Mouse (Mus musculus) intestine, embryonic 15.5 days (tissue): Measurements from ENCODE around the gene Ciita. TPM values are rescaled to one million over a fixed set of nuclear protein-coding genes. Genes with fewer than 3 reads are reported as not detected.

Experiments
- ATAC-seq: fragments of 200-750 bp; cut with Nextera tagmentation; 2 replicates; pipeline ENCODE4 v1.8.0; 2017; ENCODE audit warnings: moderate TSS enrichment, moderate library complexity
- H3K27ac ChIP-seq: fragments of 300-500 bp; sonication (generic); 2 replicates; pipeline ENCODE4 v1.5.1; 2015; ENCODE audit warnings: mild to moderate bottlenecking, inconsistent platforms
- H3K27me3 ChIP-seq: fragments of 300-500 bp; sonication (generic); replicated peaks from 2 replicates; pipeline ENCODE4 v1.6.1; 2015; ENCODE audit warnings: inconsistent platforms
- H3K36me3 ChIP-seq: fragments of 300-500 bp; sonication (generic); 2 replicates; pipeline ENCODE4 v1.6.1; 2015; ENCODE audit warnings: inconsistent platforms
- H3K4me1 ChIP-seq: fragments of 300-500 bp; sonication (generic); replicated peaks from 2 replicates; pipeline ENCODE4 v1.6.1; 2015; ENCODE audit warnings: inconsistent platforms
- H3K4me2 ChIP-seq: fragments of 300-500 bp; sonication (generic); replicated peaks from 2 replicates; pipeline ENCODE4 v1.6.1; 2015; ENCODE audit warnings: mild to moderate bottlenecking, inconsistent platforms
- H3K4me3 ChIP-seq: fragments of 300-500 bp; sonication (generic); replicated peaks from 2 replicates; pipeline ENCODE4 v1.5.1; 2015; ENCODE audit warnings: inconsistent platforms
- H3K9ac ChIP-seq: fragments of 300-500 bp; sonication (generic); 2 replicates; pipeline ENCODE4 v1.6.1; 2015; ENCODE audit warnings: inconsistent platforms
- H3K9me3 ChIP-seq: fragments of 300-500 bp; sonication (generic); 2 replicates; pipeline ENCODE4 v1.6.1; 2016; ENCODE audit warnings: inconsistent platforms
- WGBS: fragments of 180-500 bp; shearing (Covaris S2); methylation state at CpG from one replicate; pipeline ENCODE4 v1.1.7; 2015; 5-methylcytosine and 5-hydroxymethylcytosine counted together
- polyA plus RNA-seq: library from polyadenylated mRNA; unstranded; fragments of >200 nt; fragmentation: Nextera tagmentation; extraction: Ambion mirVana; gene quantifications from 2 replicates; pipeline ENCODE4 v1.2.1, GENCODE M21; 2015

The Ciita gene
- polyA plus RNA-seq, 1 experiment from 2014 or later, result 0.41 TPM

GRCm38 (mm10) chr16:10525610-10525980 is 45.7 kb downstream of the Ciita start:
- no peak overlapping the region for H3K4me2 ChIP-seq
- H3K9me3 ChIP-seq, result no peaks in the 10 kb centered on the region
- WGBS, result 62% methylated on average over 2 of the region's 2 CpGs
- H3K36me3 ChIP-seq, result no peaks in the 10 kb centered on the region
- H3K4me1 ChIP-seq, result no peaks in the 10 kb centered on the region
- no peak overlapping the region for H3K27ac ChIP-seq
- no peak overlapping the region for H3K9ac ChIP-seq
- H3K4me3 ChIP-seq, result no peak overlapping the region
- H3K27me3 ChIP-seq, result no peaks in the 10 kb centered on the region
- ATAC-seq, result no peak

DNA sequence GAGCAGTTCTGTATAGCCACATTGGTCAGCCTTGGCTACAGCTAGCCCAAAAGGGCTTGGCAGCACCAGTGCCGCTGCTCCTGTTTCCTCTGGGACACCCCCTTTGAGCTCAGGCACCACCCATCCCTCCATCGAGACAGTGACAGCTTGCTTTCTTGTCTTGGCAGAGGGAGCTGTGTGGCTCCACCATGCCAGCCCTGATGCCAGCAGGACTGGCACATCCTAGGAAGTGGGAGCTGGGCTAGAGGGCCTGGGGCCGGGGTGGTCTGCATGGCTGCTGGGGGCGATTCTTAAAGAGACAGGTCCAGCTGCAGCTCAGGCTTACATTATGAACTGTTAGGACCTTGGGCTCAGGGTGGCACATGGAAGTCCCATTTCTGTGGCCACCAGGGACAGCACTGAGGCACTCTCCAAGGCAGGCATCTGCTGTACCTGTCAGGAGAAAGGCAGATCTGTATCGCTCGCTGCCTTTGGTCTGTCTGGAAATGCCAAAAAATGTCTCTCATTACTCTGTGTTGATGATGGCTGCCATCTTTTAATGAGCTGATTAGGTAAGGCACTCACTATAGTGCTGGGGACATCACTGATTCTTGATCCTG is 47.3 kb downstream of the Ciita start:
- H3K9ac ChIP-seq, result no peak overlapping the region
- no peak overlapping the region for H3K4me3 ChIP-seq
- no peaks in the 10 kb centered on the region for H3K27me3 ChIP-seq
- no peaks in the 10 kb centered on the region for H3K4me1 ChIP-seq
- H3K36me3 ChIP-seq, result no peaks in the 10 kb centered on the region
- WGBS, result 82% methylated on average over 6 of the region's 6 CpGs
- ATAC-seq, result no peak
- H3K9me3 ChIP-seq, result no peaks in the 10 kb centered on the region
- H3K27ac ChIP-seq, result no peak overlapping the region
- no peak overlapping the region for H3K4me2 ChIP-seq

DNA sequence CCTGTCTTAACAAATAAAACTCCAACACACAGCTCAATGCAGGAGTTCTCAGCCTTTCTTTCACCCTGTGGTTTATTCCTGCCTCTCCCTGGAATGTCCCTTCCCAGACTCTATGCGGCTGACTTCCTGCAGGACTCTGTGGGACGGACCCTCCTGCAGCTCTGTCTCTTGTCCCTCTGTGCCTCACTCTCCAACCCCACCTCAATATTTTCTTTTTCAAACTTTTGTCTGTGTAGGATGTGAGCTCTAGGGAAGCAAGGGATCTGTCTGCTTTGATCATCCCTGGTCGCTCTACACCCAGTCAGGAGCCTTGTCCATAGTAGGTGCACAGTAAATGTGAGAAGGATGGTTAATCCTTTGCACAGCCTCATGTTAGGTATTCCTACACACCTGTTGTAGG is 48.5 kb downstream of the Ciita start:
- Histone ChIP-seq H3K27ac (no peak overlapping the region), H3K9ac (no peak overlapping the region), H3K36me3 (no peaks in the 10 kb centered on the region), H3K4me3 (no peak overlapping the region), H3K4me1 (no peaks in the 10 kb centered on the region), H3K27me3 (no peaks in the 10 kb centered on the region), H3K4me2 (no peak overlapping the region), H3K9me3 (no peaks in the 10 kb centered on the region)
- no peak for ATAC-seq
- 84% methylated on average over 3 of the region's 3 CpGs for WGBS

GRCm38 (mm10) chr16:10530179-10530578 is 50.3 kb downstream of the Ciita start:
- H3K4me2 ChIP-seq, result no peak overlapping the region
- H3K9ac ChIP-seq, result no peak overlapping the region
- WGBS, result 88% methylated on average over 4 of the region's 4 CpGs
- no peaks in the 10 kb centered on the region for H3K27me3 ChIP-seq
- H3K9me3 ChIP-seq, result no peaks in the 10 kb centered on the region
- no peaks in the 10 kb centered on the region for H3K4me1 ChIP-seq
- no peaks in the 10 kb centered on the region for H3K36me3 ChIP-seq
- no peak overlapping the region for H3K27ac ChIP-seq
- H3K4me3 ChIP-seq, result no peak overlapping the region
- ATAC-seq, result no peak

- Histone ChIP-seq H3K9ac (no peak overlapping the region), H3K27ac (no peak overlapping the region), H3K4me2 (no peak overlapping the region), H3K36me3 (no peaks in the 10 kb centered on the region), H3K9me3 (no peaks in the 10 kb centered on the region), H3K4me1 (no peaks in the 10 kb centered on the region), H3K27me3 (no peaks in the 10 kb centered on the region), H3K4me3 (no peak overlapping the region)
- no peak for ATAC-seq
- 93% methylated on average over 4 of the region's 4 CpGs for WGBS
These were observed 53.9 kb downstream of the Ciita start for GRCm38 (mm10) chr16:10533781-10534180.

- H3K4me3 ChIP-seq, result no peak overlapping the region
- H3K36me3 ChIP-seq, result no peaks in the 10 kb centered on the region
- 77% methylated on average over 7 of the region's 7 CpGs for WGBS
- ATAC-seq, result no peak
- no peak overlapping the region for H3K27ac ChIP-seq
- H3K27me3 ChIP-seq, result no peaks in the 10 kb centered on the region
- H3K9me3 ChIP-seq, result no peaks in the 10 kb centered on the region
- no peak overlapping the region for H3K4me2 ChIP-seq
- H3K4me1 ChIP-seq, result no peaks in the 10 kb centered on the region
- no peak overlapping the region for H3K9ac ChIP-seq
These were observed 54.7 kb downstream of the Ciita start for GRCm38 (mm10) chr16:10534567-10534966.

DNA sequence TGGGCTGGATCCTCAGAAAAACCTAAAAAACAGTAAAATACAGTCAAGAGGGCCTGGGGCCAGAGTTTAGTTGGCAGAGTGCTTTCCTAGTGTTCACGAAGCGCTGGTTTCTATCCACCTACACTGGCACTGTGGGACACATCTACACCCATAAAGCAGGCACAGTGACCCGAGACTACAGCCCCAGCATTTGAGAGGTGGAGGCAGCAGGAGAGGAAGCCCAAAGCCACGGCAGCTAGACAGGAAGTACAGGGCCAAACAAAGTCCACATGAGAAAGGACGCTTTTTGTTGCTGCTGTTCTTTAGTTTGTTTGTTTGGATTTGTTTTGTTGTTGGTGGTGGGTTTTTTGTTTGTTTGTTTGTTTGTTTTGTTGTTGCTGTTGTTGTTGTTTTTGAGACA is 56.5 kb downstream of the Ciita start:
- WGBS, result 72% methylated on average over 5 of the region's 5 CpGs

GRCm38 (mm10) chr16:10536961-10537360 is 57.1 kb downstream of the Ciita start:
- ATAC-seq, result no peak
- Histone ChIP-seq H3K27ac (no peak overlapping the region), H3K4me3 (no peak overlapping the region), H3K36me3 (no peaks in the 10 kb centered on the region), H3K27me3 (no peaks in the 10 kb centered on the region), H3K4me2 (no peak overlapping the region), H3K9ac (no peak overlapping the region), H3K9me3 (no peaks in the 10 kb centered on the region), H3K4me1 (peaks cover 18% of the 10 kb centered on the region)
- WGBS, result 76% methylated on average over 3 of the region's 3 CpGs

More for the DNA sequence above, 56.5 kb downstream of the Ciita start:
- no peaks in the 10 kb centered on the region for H3K36me3 ChIP-seq
- H3K4me1 ChIP-seq, result peaks cover 14% of the 10 kb centered on the region
- no peak for ATAC-seq
- no peak overlapping the region for H3K4me3 ChIP-seq
- H3K27me3 ChIP-seq, result no peaks in the 10 kb centered on the region
- H3K4me2 ChIP-seq, result no peak overlapping the region
- H3K27ac ChIP-seq, result no peak overlapping the region
- no peaks in the 10 kb centered on the region for H3K9me3 ChIP-seq
- no peak overlapping the region for H3K9ac ChIP-seq

GRCm38 (mm10) chr16:10540763-10541597 is 61.1 kb downstream of the Ciita start:
- Histone ChIP-seq H3K36me3 (no peaks in the 10 kb centered on the region), H3K9me3 (no peaks in the 10 kb centered on the region), H3K4me1 (peaks cover 21% of the 10 kb centered on the region), H3K4me2 (peak overlapping the region; percentile 90), H3K27ac (no peak overlapping the region; the same call in 1 of the 2 replicates), H3K4me3 (peak overlapping the region; percentile 90), H3K9ac (0 out of 2 replicates have a peak overlapping the region, but pooled peaks have one; percentile 88), H3K27me3 (no peaks in the 10 kb centered on the region)
- ATAC-seq, result no peak
- WGBS, result 62% methylated on average over 16 of the region's 16 CpGs

DNA sequence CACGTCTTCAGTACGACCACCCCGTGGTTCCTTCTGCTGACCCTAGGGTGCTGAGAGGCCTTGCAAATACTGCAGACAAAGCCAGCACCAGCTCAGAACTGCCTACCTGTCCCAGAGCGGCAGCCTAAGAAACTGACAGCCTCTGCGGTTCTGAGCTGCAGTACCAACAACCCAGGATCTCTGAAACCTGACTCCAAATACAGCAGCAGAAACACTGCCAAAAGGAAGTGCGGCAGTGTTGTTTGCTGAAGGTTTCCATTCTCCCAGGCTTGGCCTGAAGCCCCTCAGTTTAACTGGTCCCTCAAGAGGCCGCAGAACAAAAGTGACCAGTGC is 61.7 kb downstream of the Ciita start:
- H3K4me3 ChIP-seq, result peak overlapping the region; percentile 90
- 19% methylated on average over 7 of the region's 7 CpGs for WGBS
- ATAC-seq, result no peak

GRCm38 (mm10) chr16:10542266-10542665 is 62.4 kb downstream of the Ciita start:
- no peaks in the 10 kb centered on the region for H3K27me3 ChIP-seq
- H3K27ac ChIP-seq, result peak overlapping the region; percentile 91
- H3K4me2 ChIP-seq, result peak overlapping the region; percentile 90
- peak overlapping the region; percentile 88 for H3K9ac ChIP-seq
- 4% methylated on average over 22 of the region's 22 CpGs for WGBS
- no peaks in the 10 kb centered on the region for H3K9me3 ChIP-seq
- ATAC-seq, result no peak; the same call in 1 of the 2 replicates
- no peaks in the 10 kb centered on the region for H3K36me3 ChIP-seq
- H3K4me1 ChIP-seq, result peaks cover 27% of the 10 kb centered on the region
- peak overlapping the region; percentile 90 for H3K4me3 ChIP-seq

More for the DNA sequence above, 61.7 kb downstream of the Ciita start:
- H3K9ac ChIP-seq, result peak overlapping the region; percentile 88; the same call in 1 of the 2 replicates
- H3K9me3 ChIP-seq, result no peaks in the 10 kb centered on the region
- H3K27ac ChIP-seq, result no peak overlapping the region; the same call in 1 of the 2 replicates
- peak overlapping the region; percentile 90 for H3K4me2 ChIP-seq
- H3K27me3 ChIP-seq, result no peaks in the 10 kb centered on the region
- H3K4me1 ChIP-seq, result peaks cover 22% of the 10 kb centered on the region
- H3K36me3 ChIP-seq, result no peaks in the 10 kb centered on the region

GRCm38 (mm10) chr16:10542698-10543365 is 63.0 kb downstream of the Ciita start, which contains the start of gene Dexi:
TSS of gene Dexi (minus strand) at chr16:10543054.
- H3K27ac ChIP-seq, result peak within 1 kb of the TSS; percentile 91
- peak; percentile 95 for ATAC-seq
- H3K4me2 ChIP-seq, result peak within 1 kb of the TSS; percentile 90

More at GRCm38 (mm10) chr16:10542698-10543365, 63.0 kb downstream of the Ciita start, which contains the start of gene Dexi:
- peak within 1 kb of the TSS; percentile 90 for H3K4me3 ChIP-seq
- WGBS, result under 1% methylated on average over 61 of the region's 61 CpGs
- no peaks in the 10 kb centered on the region for H3K9me3 ChIP-seq
- no peaks in the 10 kb centered on the region for H3K27me3 ChIP-seq
- H3K4me1 ChIP-seq, result peaks cover 27% of the 10 kb centered on the region
- no peaks in the 10 kb centered on the region for H3K36me3 ChIP-seq
- peak within 1 kb of the TSS; percentile 88 for H3K9ac ChIP-seq
